Mouse (Mus musculus): ENCODE data around the gene Lhx2.

Gene Lhx2

GRCm38 (mm10) chr2:38346881-38347764, 8.0 kb downstream of the Lhx2 start:
- DNase-seq (ENCODE audit: low read depth, low spot score), result no peak

- no peak for DNase-seq (ENCODE audit: low read depth, low spot score)
Measured at GRCm38 (mm10) chr2:38347811-38348551, 8.9 kb downstream of the Lhx2 start.

- DNase-seq (ENCODE audit: low read depth, low spot score), result no peak
Measured at GRCm38 (mm10) chr2:38348660-38349420, 9.8 kb downstream of the Lhx2 start.

- DNase-seq (ENCODE audit: low read depth, low spot score), result no peak
Measured at GRCm38 (mm10) chr2:38349447-38350350, 10.6 kb downstream of the Lhx2 start.

GRCm38 (mm10) chr2:38350386-38350785, 11.3 kb downstream of the Lhx2 start:
- DNase-seq (ENCODE audit: low read depth, low spot score), result no peak

GRCm38 (mm10) chr2:38350796-38351195, 11.7 kb downstream of the Lhx2 start:
- DNase-seq (ENCODE audit: low read depth, low spot score), result no peak

GRCm38 (mm10) chr2:38351641-38352320, 12.7 kb downstream of the Lhx2 start:
- no peak for DNase-seq (ENCODE audit: low read depth, low spot score)

- DNase-seq (ENCODE audit: low read depth, low spot score), result no peak
Measured at GRCm38 (mm10) chr2:38352321-38353007, 13.4 kb downstream of the Lhx2 start.

GRCm38 (mm10) chr2:38353008-38353379, 13.9 kb downstream of the Lhx2 start:
- DNase-seq (ENCODE audit: low read depth, low spot score), result no peak

- no peak for DNase-seq (ENCODE audit: low read depth, low spot score)
Measured at GRCm38 (mm10) chr2:38353664-38354063, 14.6 kb downstream of the Lhx2 start.

- no peak for DNase-seq (ENCODE audit: low read depth, low spot score)
Measured at GRCm38 (mm10) chr2:38354179-38354716, 15.2 kb downstream of the Lhx2 start.

GRCm38 (mm10) chr2:38354717-38355510, 15.8 kb downstream of the Lhx2 start:
- DNase-seq (ENCODE audit: low read depth, low spot score), result no peak

GRCm38 (mm10) chr2:38355731-38356427, 16.8 kb downstream of the Lhx2 start:
- no peak for DNase-seq (ENCODE audit: low read depth, low spot score)

GRCm38 (mm10) chr2:38356428-38357260, 17.6 kb downstream of the Lhx2 start:
- no peak for DNase-seq (ENCODE audit: low read depth, low spot score)

GRCm38 (mm10) chr2:38357294-38358246, 18.5 kb downstream of the Lhx2 start:
- DNase-seq (ENCODE audit: low read depth, low spot score), result no peak

- DNase-seq (ENCODE audit: low read depth, low spot score), result no peak
Measured at GRCm38 (mm10) chr2:38358611-38359010, 19.5 kb downstream of the Lhx2 start.

All from c-Kit-negative CD71-positive TER-119-positive erythroid progenitor cells, embryonic 14.5 days (primary cell).